Mouse (Mus musculus) embryo, embryonic 10 days (tissue): ENCODE measurements at regions not wholly inside any gene's neighbourhood (a gene's known extent, or its start where the extent isn't known, plus 50 kb on each side); places are given as distances from the start of the nearest gene placed in this dataset.

Experiments used
- DNase-seq: peaks from one replicate; pipeline ENCODE4 v3.0.0-alpha.2; 2015; ENCODE audit warnings: low spot score

GRCm38 (mm10) chr9:26383996-26384395 is 349.5 kb upstream of the B3gat1 start:
- DNase-seq = no peak

DNA sequence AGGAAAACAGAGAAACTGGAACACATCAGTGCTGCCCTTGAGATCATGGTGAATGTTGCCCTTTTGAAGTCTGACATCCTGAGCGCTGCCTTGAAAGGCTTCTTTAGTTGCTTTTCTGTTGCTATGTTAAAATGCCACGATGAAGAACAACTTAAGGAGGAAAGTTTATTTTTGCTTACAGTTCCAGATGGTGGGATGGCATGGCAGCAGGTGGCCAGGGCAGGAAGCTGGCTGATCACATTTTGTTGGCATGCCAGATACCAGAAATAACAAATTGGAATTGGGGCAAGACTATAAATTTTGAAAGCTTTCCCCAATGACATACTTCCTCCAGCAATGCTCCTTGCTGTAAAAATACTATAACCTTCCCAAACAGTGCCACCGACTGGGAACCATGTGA is 334.9 kb upstream of the B3gat1 start:
- no peak for DNase-seq

DNA sequence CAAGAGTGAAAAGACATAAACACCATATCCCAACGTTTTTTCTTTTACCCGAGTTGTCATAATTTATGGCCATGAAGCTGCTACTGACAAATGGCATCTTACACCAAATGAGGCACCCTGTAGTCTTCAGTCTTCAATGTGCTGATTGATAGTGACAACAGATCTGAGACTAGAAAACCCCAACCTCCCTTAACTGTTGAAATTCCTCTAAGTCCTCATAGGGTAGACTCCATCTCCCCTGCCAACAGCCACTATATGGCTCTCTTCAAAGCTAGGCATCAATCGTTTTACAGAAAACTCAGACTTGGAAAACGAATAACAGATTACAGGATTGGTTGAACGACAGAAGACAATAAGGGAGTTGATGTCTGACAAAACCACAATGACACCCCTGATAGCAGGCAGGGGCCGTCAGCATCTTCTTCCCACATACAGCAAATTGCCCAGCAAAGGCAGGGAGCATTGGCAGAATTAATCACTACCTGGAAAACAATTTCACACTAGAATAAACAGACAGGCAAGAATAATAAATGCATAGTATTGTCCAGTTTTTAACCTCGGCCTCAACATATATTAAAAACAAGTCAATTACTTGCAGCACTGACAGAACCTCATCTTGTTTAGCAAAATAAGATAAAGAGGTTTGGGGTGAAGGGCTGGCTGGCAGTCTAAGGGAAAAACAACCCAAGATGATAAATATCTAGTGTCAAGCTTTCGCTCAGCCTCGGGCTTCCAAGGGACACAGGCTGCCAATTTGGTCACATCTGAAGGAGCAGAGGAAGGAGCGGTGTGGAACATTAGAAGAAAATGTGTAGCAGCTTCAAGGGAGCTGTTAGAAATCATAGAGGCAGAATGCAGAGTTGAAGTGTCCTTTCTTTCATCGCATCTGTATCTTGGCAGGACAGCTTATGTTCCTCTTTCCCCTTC is 310.4 kb upstream of the B3gat1 start:
- no peak for DNase-seq

DNA sequence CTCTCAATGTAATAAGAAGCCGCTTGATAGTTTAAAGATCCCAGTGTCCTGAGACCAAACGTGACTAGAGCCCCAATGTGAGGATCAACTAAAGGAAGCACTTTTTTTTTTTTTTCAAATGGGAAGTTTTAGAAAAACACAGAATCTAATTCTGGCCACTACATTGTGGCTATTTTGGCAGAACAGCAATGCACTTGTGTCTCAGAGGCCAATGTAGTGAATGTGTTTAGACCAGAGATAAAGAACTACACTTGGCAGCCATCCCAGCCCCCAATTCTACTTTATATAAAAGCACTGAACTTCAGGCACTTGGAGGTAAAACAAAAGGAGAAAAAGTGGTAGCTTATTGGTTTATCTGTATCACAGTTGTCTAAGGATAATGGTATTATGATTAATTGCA is 298.0 kb upstream of the B3gat1 start:
- no peak for DNase-seq

DNA sequence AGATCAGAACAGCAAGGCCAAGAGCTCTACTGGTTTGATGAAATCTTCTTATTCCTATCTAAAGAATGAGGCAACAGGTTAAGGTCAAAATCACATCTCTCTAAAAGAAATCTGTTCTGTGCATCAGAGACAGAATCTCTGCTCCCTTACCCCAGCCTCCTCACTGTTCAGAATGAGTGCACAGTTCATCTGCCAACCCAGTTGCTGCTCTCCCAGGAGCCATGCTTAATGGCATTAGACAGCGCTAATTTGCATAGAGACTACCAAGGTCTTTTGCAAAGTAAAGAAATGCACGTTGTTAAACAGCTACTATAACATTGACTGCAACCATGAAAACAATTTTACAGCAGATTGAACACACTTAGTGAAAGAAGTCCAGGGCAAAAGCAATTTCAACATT is 296.3 kb upstream of the B3gat1 start:
- no peak for DNase-seq

DNA sequence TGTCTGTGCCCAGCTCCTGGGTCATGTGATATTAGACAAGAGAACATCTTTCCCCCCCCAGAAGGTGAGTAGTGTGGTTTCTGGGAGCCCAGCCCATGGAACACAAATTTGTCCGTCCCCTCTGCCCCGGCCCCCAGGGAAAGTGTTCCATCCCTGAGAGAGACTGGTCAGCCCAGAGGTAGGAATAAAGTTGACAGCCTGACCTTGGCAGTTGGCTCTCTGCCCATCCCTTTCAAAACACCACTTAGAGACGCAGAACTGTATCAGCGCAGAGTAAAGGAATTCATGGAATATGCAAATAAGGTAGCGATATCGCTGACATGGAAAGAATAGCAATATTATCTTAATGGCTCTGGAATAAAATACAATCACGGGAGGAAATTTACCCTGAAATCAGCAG is 279.6 kb upstream of the B3gat1 start:
- no peak for DNase-seq

DNA sequence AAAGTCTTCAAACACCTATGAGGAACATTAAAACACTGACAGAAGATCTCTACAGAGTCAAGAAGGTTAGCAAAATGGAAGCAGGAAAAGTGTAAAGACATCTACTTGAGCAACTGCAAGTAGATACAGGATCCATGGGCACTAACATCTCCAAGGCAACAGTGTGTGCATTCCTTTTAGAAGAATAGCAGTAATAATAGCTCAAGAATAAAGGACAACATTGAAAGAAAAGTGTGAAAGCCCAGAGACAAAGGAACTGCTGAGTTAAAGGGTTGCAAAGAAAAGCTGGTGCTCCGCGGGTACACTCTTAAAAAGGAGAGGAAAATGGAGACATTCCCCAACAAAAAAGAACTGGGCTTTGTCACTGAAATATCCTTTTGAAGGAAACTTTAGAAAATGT is 272.4 kb upstream of the B3gat1 start:
- DNase-seq = peak; percentile 67

- peak; percentile 13 for DNase-seq
Observed at GRCm38 (mm10) chr9:26470694-26471392, 262.7 kb upstream of the B3gat1 start.

DNA sequence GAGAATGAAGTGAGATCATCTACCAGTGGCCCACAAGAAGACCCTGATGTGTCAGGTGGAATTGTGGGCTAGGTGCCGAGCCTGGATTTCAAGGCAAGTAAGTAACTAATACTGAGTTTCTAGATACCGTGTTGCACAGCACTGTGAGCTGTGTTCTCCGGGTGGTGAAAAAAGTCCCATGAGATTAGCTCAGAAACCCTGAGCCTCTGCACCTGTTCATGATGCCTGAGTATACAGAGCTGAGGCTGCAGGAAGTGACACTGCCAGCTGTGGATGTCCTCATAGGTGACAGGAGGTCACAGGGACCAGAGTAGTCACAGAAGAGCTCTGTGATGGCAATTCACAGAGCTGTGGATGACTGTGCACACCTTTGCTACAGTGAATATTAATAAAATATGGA is 257.2 kb upstream of the B3gat1 start:
- DNase-seq = no peak

- DNase-seq = no peak
Observed at GRCm38 (mm10) chr9:26480881-26481280, 252.6 kb upstream of the B3gat1 start.

DNA sequence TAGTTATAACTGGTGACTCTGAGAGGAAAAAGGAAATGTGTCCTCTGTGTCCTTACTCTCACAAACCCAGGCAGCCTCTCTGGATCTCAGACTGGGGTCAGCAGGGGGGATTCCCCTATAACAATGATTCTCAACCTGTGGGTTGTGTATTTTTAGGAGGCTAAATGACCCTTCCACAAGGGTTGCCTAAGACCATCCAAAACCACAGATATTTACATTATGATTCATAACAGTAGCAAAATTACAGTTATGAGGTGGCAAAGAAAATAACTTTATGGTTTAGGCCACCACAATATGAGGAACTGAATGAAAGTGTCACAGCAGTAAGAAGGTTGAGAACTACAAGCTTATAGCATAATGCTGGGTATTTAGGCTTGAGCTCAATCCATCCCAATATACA is 251.6 kb upstream of the B3gat1 start:
- no peak for DNase-seq

- DNase-seq = no peak
Observed at GRCm38 (mm10) chr9:26493740-26494139, 239.8 kb upstream of the B3gat1 start.

DNA sequence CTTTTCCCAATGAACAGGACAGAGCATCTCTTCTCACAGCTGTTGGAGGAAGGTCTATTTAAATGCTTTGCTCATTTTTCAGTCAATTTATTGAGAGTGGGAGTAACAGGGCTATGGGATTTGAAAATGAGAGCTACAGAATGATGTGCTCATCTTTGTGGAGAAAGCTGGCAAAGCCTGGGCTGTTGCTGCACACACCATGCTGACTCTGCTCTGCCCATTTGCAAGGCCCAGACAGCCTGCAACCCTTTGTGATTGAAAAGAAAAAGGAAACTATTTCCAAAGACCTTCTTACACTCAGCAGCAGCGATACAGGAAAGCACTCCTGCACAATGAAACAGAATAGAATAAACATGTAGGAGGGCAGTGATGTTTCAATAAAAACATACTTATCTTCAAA is 231.5 kb upstream of the B3gat1 start:
- DNase-seq = no peak

GRCm38 (mm10) chr9:26505941-26506340 is 227.6 kb upstream of the B3gat1 start:
- DNase-seq = no peak

DNA sequence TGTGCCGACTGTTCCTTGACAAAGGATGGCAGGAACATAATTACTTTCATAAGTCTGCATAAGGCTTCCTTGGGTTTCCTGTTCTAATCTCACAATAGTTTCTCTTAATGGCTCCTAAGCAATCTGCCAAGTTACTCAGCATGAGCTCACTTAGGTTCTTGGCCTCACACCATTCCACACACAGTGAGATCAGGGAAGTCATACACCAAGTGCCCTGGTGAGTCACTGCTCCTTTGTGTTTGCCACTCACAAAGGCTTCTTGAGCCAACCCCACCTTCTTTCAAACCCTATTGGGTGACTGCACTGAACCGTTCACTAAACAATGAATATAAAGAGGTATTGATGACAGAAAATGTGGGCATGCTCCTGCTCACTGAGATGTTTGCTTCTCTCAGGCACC is 214.9 kb upstream of the B3gat1 start:
- peak; percentile 21 for DNase-seq

DNA sequence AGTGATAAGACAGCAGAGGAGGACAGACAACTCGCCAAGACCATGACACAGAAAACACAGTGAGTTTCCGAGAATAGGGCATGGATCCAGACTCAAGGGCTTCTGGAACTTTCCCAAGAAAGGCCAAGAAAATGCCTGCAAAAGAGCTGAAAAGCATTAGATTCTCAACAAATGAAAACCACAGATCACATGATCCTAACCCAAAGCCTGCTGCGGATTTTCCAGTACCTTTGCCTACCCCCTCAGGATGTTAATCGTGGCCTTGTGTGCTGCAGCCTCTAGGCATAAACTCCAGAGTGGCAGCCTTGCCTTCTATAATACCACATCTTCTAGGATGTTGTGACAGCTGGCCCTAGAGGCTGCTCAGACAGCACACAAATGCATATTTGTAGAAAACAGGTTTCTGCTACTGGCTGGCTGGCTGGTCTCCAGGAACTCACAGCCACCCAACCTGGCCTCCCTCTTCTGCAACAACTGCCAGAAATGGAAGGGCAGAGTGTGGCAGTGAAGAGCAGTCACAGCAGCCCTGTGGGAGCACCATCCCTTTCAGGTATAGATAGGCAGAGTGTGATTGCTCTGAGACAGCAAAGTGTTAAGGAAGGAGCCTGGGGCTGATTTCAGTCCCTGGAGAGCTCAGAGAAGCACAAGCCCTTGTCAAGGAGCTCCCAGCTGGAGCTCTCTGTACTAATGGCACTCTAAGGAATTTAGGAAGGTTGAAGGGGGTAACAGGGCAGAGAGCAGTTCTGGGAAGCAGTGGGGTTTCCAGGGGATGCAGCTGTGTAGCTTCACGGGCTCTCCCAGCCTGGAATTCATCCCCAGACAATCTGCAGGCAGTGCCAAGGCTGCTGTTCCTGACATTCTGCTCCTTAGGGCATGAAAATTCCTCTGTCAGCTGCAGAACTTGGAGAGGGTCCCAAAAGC is 213.7 kb upstream of the B3gat1 start:
- peak; percentile 15 for DNase-seq

DNA sequence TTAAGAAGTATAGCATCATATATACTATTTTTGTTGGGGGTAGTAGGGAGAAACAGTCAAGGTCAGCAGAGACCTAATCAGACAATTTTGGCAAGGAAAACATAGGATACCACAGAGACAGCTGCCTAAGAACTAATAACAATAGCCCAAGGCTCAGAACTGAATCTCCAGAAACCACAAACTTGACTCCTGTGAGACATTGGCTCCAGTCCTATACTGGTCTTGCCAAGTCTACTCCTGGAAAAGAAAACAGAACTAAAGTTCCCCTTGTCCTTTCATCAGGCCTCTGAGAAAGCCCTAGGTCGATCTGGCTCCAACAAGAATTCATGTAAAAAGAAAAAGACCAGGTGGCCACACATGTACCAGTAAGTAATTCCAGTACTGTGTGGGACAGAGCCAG is 209.4 kb upstream of the B3gat1 start:
- DNase-seq = no peak

- DNase-seq = peak; percentile 43
Observed at GRCm38 (mm10) chr9:26528761-26529160, 204.8 kb upstream of the B3gat1 start.

GRCm38 (mm10) chr9:26539042-26539441 is 194.5 kb upstream of the B3gat1 start:
- no peak for DNase-seq

- no peak for DNase-seq
Observed at GRCm38 (mm10) chr9:26548328-26548922, 185.1 kb upstream of the B3gat1 start.

- no peak for DNase-seq
Observed at GRCm38 (mm10) chr9:26549118-26549517, 184.4 kb upstream of the B3gat1 start.

DNA sequence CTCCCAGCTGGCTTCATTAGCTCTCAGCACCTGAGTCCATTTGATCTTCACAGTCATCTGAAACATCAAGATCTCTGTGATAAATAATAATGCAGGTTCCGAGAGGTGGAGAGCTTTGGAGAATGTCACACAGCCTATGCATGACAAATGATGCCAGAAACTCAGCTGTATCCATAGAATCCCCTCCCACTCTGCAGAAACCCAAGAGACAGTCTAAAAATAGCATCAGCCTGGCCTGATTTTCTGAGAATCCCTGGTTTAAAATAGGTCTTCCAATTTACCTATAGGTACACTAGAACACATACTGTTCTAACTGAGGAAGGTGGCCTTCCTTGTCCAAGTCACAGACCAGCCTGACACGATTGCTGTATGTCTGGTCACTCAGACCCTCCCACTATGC is 184.0 kb upstream of the B3gat1 start:
- DNase-seq = no peak
